Mouse (Mus musculus): ENCODE results near the gene Vps26a.

DNA sequence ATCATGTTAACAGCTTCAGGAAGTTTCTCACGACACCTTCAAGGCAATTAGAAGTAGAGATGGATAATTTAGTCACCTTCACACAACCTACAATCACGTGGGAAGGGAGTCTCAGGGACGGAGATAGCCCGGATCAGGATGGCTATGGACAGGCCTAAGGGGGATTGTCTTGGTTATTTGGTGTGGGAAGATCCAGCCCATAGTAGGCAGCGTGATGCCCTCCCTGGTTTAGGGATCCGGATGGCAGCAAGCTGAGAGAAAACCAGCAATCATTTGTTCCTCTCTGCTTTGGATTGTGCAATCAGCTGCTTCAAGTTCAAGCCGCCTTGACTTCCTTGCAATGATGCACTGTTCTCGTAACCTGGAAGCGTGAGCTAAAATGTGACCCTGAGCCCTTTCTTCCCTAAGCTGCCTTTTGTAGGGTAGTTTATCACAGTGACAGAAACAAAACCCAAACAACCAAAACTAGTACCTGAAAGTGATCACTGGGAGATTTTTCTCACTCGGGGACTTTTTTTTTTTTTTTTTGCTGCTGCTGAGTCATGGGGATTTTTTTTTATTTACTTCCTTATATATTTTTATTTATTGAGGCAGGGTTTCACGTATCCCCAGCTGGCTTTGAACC lies 22.5 kb upstream of the Vps26a start:
- TF ChIP-seq MAX (IDR thresholded peaks at IDR 0.05; ENCODE audit: low read depth): no peak
- TF ChIP-seq SRF (IDR thresholded peaks at IDR 0.05; ENCODE audit: control insufficient read depth, insufficient read length, low read depth): no peak
- TF ChIP-seq POLR2A (IDR thresholded peaks at IDR 0.05; ENCODE audit: insufficient read length, low read depth): no peak
- no peak for TF ChIP-seq TCF12 (IDR thresholded peaks at IDR 0.05; ENCODE audit: insufficient read depth, poor library complexity, severe bottlenecking)
- no peak for TF ChIP-seq E2F4 (IDR thresholded peaks at IDR 0.05; ENCODE audit: insufficient read depth)
- TF ChIP-seq TCF3 (IDR thresholded peaks at IDR 0.05; ENCODE audit: insufficient read length, low read depth): no peak
- TF ChIP-seq POLR2AphosphoS2 (IDR thresholded peaks at IDR 0.05; ENCODE audit: insufficient read length, low read depth): no peak
- TF ChIP-seq CEBPB (IDR thresholded peaks at IDR 0.05; ENCODE audit: insufficient read depth, poor library complexity, severe bottlenecking): peak; percentile 62; the same call in 1 of the 2 replicates
- no peak for TF ChIP-seq USF1 (IDR thresholded peaks at IDR 0.05; ENCODE audit: low read depth)
- no peak for TF ChIP-seq MYOD1 (IDR thresholded peaks at IDR 0.05; ENCODE audit: control insufficient read depth in 1 of 3, insufficient read length in 2 of 3, low read depth in 2 of 3)
